Mouse (Mus musculus): ENCODE measurements around the gene Slc33a1.

Slc33a1 gene

DNA sequence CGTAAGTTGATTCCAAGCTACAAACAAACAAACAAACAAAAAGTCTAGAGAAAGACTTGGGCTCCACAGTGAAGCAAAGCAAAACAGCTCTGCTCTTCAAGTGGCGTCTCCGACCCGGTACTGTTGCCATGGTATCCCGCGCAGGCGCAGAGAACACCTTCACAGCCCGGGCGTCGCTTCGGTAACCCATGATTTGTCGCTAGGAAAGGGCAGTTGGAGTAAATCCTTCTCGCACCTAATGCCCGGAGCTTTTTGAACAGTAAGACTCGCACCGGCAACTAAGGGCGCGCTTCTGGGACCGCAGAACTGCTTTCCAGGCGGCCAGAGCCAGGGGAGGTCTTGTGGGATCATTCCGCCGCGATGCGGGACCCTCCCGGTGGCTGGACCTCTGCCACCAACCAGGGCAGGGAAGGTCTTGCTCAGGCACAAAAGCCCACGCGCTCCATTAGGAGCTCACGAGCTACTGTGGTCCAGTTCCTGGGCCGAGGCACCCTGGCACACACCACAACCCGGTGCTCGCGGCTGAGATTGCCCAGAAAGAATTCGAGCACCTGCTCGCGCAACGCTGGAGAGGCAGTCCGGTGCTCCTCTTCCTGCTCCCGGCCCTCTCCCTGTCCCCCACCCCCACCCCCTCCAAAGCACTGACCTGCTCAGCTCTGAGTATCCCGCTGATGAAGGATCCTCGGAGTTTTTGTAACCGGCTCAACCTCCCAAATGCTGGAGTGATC is 65.8 kb downstream of the Slc33a1 start:
- peak; percentile 65 for DNase-seq (ENCODE audit: low read depth, low spot score)

DNA sequence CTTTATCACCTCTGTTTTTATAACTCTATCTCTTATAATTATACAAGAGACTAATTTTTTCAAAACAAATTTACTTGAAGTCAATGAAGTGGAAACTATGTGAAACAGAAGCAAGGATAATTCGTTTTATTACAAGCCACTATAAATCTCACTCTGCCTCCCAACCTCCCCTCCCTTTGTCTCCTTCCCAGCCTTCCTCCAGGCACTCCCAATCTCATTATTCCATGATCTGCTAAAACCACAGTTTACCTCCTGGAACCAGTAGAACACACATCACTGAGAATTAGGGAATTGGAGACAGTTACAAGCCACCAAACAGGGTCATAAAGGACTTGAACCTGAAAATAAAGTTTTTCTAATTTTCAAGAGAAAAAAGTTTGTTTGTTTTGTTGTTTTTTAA is 67.4 kb downstream of the Slc33a1 start:
- DNase-seq (ENCODE audit: low read depth, low spot score): no peak

DNA sequence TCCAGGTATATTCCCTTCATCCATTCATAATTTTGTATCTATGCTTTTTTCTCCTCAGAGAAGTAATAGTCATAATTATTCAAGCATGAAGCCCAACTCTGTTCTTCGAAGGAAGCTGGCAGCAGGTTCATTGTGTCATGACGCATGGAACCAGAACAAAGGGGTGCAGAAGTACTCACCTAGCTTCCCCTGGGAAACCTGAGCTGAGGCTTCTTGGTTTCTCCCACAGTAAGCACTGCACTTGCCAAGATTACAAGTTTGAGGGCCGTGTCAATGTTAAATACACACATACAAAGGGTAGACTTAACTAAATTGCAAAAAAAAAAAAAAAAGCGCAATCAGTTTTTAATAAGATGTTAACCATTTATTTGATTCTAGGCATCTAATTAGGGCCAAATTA is 68.3 kb downstream of the Slc33a1 start:
- no peak for DNase-seq (ENCODE audit: low read depth, low spot score)

DNA sequence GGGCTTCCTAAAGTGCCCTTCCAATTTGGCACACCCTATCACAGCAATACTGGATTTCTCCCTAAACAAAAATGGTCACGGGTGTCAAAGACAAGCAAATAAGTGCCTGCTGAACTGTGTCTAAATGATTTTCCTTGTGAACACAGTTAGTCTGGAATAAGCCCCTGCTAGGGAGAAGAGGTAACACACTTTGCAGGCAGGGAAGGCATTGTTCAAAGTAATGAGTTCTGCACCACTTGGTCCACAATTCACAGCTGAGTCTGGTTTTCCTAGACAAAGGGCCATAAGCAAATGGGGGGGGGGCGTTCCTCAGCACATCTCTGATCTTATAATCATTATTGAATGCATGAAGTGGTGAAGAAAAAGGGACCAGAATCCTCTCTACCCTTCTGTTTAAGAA is 68.8 kb downstream of the Slc33a1 start:
- no peak for DNase-seq (ENCODE audit: low read depth, low spot score)

DNA sequence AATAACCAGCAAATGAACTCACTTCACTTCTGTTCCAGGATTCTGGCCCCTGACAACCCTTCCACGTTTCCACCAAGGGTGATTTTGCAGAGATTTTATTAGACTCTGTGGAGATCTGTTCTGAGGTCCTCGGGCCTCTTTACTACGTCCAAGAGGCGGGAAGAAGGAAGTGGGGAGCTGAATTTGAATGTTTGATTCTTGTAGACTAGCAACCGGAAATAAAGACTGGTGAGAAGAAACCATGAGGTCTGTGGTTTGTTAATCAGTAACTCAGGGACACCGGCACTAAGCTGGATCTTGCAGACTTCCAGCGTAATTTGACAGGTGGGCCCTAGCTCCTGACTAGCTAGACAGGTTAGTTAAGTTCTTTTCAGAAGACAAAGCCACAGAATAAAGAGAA is 70.9 kb downstream of the Slc33a1 start:
- DNase-seq (ENCODE audit: low read depth, low spot score): peak; percentile 1

DNA sequence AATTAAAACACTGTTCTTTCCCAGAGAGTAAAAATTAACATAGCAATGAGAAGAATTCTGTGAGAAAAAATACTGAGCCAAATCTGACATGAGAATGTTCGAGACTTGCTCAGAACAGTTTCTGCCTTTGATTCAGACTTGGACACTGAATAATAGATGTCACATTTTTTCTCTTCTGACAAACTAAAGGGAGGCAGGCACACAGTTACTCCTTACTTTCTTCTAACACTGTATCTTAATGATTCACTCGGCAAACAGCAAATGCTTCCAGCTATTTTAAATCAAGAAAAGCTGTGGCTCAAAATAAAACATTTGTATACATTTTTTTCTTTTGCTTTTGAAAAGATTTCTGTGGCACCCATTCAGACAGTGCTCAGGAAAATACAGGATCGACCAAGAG is 72.4 kb downstream of the Slc33a1 start:
- no peak for DNase-seq (ENCODE audit: low read depth, low spot score)
